Mouse (Mus musculus): ENCODE data around the gene Hmgcs2.

Gene Hmgcs2

GRCm38 (mm10) chr3:98280204-98280932, at the start of gene Hmgcs2:
Hmgcs2 (plus strand) TSS chr3:98280435.
- no peak for DNase-seq (ENCODE audit: low read depth, low spot score)

GRCm38 (mm10) chr3:98233504-98233903, 46.7 kb upstream of the Hmgcs2 start:
- DNase-seq (ENCODE audit: low read depth, low spot score): no peak

GRCm38 (mm10) chr3:98236266-98236665, 44.0 kb upstream of the Hmgcs2 start:
- no peak for DNase-seq (ENCODE audit: low read depth, low spot score)

DNA sequence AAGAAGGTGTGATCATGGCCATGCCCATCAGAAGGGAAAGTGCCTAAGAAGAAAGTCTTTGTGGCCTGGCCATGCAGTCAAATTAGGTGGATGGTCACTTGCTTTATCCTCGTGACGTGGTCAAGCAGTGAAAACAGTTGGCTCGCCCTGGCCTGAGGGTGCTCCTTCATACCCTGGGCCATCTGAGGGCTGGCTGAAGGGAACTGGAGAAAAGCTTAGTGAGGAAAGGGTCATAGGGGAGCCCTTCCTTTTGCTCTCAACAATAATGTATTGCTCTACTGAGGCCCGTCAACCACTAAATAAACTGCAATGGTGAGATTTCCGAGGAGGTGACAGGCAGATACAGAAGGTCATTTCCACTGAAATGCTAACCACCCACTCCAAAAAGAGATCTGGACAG, 43.0 kb upstream of the Hmgcs2 start:
- no peak for DNase-seq (ENCODE audit: low read depth, low spot score)

DNA sequence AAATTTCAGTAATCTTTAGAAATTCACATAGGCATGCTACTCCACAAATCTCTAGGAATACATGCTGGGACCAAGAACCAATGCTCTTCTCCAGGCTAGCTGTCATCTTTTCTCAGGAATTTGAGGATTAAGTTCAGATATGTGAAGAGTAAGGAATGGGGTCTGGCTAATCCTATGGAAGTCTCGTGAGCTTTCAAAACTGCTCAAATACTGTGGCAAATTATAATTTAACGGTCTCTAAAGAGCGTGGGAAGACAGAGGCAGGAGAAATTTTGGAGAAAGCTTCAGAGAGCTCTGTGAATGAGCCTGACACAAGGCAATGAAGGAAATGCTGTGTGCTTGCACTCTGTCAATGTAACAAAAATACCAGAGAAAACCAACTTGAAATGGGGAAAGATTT, 42.1 kb upstream of the Hmgcs2 start:
- DNase-seq (ENCODE audit: low read depth, low spot score): no peak

DNA sequence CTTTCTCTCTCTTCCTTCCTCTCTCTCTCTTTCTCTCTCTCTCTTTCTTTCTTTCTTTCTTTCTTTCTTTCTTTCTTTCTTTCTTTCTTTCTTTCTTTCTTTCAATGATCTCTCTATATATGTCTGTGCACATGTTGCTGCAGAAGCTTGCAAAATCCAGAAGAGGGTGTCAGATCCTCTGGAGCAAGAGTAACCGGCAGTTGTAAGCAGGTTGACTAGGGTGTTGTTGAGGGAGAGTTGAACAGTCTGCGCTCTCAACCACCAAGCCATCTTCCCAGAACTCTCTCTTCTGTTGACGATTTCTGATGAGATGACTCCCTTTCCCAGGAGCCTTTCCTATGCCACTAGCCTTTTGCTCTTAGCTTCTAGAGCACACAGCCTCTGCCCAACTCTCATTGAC, 38.2 kb upstream of the Hmgcs2 start:
- DNase-seq (ENCODE audit: low read depth, low spot score): no peak

GRCm38 (mm10) chr3:98242458-98243037, 37.7 kb upstream of the Hmgcs2 start:
- no peak for DNase-seq (ENCODE audit: low read depth, low spot score)

- DNase-seq (ENCODE audit: low read depth, low spot score): no peak
Measured at GRCm38 (mm10) chr3:98245892-98246291, 34.3 kb upstream of the Hmgcs2 start.

GRCm38 (mm10) chr3:98246985-98247751, 33.1 kb upstream of the Hmgcs2 start:
- no peak for DNase-seq (ENCODE audit: low read depth, low spot score)

DNA sequence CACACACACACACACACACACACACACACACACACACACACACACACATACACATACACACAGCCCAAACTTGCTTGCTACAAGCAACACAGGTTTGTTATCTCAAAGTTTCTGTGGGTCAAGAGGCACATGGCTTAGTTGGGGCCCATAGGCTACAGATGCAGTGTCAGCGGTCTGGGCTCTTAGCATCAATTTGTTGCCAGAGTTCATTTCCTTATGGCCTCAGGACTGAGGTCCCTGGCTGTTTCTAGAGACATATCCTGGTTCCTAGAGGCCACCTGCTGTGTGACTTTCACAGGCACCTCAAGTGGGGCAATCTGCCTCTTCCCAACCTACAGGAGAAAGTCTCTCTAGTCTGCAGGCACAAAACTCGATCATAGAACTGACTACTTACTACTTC, 30.9 kb upstream of the Hmgcs2 start:
- no peak for DNase-seq (ENCODE audit: low read depth, low spot score)

- DNase-seq (ENCODE audit: low read depth, low spot score): no peak
Measured at GRCm38 (mm10) chr3:98249833-98250448, 30.3 kb upstream of the Hmgcs2 start.

DNA sequence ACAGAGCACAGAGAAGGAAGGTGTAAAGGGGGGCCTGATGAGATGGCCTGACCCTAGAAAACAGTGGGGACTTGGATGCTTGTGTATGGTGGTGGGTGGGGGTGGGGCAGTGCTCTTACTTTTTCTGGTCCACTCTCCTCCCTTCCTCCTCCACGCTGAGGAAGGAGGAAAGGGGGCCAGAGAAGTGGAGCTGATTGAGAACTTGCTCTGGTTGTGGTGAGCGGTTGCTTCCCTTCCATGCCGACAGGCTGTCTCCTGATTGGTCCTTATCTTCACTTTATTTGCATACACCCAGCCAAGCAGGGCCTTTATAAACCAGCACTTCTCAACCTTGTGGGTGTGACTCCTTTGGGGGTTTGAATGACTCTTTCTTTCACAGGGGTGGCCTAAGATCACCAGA, 26.2 kb upstream of the Hmgcs2 start:
- DNase-seq (ENCODE audit: low read depth, low spot score): no peak

GRCm38 (mm10) chr3:98254656-98255583, 25.3 kb upstream of the Hmgcs2 start:
- DNase-seq (ENCODE audit: low read depth, low spot score): no peak

- no peak for DNase-seq (ENCODE audit: low read depth, low spot score)
Measured at GRCm38 (mm10) chr3:98258723-98259122, 21.5 kb upstream of the Hmgcs2 start.

DNA sequence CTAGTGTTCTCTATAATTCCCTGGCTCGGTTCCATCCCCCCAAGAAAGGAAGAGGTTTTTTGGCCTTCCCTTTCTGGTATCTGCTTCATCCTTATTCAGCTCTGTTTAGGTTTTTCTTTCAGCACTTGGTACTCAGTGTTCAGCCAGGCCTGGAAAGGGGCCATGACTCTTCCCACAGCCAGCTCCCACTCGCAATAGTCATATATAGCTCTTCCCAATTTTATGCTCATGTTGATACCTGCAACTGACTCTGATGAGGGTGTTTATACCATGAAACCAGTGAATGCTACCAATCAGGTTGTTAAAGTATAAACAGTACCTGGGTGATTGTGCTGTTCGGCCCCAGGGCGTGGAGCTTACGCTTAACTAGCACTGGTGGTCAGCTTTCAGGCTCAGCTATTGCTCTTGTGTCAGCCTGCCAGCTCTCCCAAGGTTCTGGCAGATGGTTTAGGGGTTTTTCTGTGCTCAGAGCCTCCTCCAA, 20.9 kb upstream of the Hmgcs2 start:
- DNase-seq (ENCODE audit: low read depth, low spot score): no peak

- no peak for DNase-seq (ENCODE audit: low read depth, low spot score)
Measured at GRCm38 (mm10) chr3:98260534-98260933, 19.7 kb upstream of the Hmgcs2 start.

GRCm38 (mm10) chr3:98261415-98261814, 18.8 kb upstream of the Hmgcs2 start:
- no peak for DNase-seq (ENCODE audit: low read depth, low spot score)

DNA sequence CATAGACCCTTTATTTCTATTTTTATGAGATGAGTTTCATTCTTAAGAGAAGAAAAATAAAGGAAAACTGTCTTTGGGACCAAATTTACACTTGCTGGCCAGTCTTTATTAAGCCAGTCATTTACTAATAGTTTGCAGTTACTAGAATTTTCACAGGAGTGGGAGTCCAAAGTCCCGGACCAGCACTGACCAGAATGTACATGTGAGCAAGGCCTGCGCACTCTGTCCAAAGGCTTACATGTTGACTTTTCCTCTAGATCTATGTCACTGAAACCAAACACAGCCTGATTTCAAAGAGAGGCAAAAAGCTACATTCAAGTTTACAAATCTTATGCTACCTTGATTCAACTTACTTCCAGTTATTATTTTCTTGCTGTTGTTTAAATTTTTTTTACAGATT, 18.1 kb upstream of the Hmgcs2 start:
- no peak for DNase-seq (ENCODE audit: low read depth, low spot score)

- DNase-seq (ENCODE audit: low read depth, low spot score): no peak
Measured at GRCm38 (mm10) chr3:98267249-98267651, 13.0 kb upstream of the Hmgcs2 start.

GRCm38 (mm10) chr3:98273623-98274398, 6.4 kb upstream of the Hmgcs2 start:
- no peak for DNase-seq (ENCODE audit: low read depth, low spot score)

All from CD4-positive, CD25-positive, alpha-beta regulatory T cell, adult 2 months (primary cell).